Mouse (Mus musculus) forebrain, embryonic 10.5 days (tissue): ENCODE measurements around the gene Pacsin3. TPM values are rescaled to one million over a fixed set of nuclear protein-coding genes. Genes with fewer than 3 reads are reported as not detected.

Source experiments
- DNase-seq: peaks from one replicate; pipeline ENCODE4 v3.0.0-alpha.2; 2017; ENCODE audit warnings: low spot score; ENCODE audit errors: extremely low spot score
- H3K27ac ChIP-seq: fragments of 300-500 bp; sonication (generic); 2 replicates; pipeline ENCODE4 v1.5.1; 2016; ENCODE audit warnings: mild to moderate bottlenecking
- H3K27me3 ChIP-seq: fragments of 300-500 bp; sonication (generic); 2 replicates; pipeline ENCODE4 v1.6.1; 2016; ENCODE audit warnings: mild to moderate bottlenecking; ENCODE audit not compliant: poor library complexity, severe bottlenecking
- H3K36me3 ChIP-seq: fragments of 300-500 bp; sonication (generic); replicated peaks from 2 replicates; pipeline ENCODE4 v1.6.1; 2016; ENCODE audit warnings: mild to moderate bottlenecking, moderate library complexity
- H3K4me1 ChIP-seq: fragments of 300-500 bp; sonication (generic); 2 replicates; pipeline ENCODE4 v1.6.1; 2016
- H3K4me3 ChIP-seq: fragments of 300-500 bp; sonication (generic); 2 replicates; pipeline ENCODE4 v1.5.1; 2016; ENCODE audit warnings: mild to moderate bottlenecking, moderate library complexity
- H3K9me3 ChIP-seq: fragments of 300-500 bp; sonication (generic); 2 replicates; pipeline ENCODE4 v1.6.1; 2016; ENCODE audit warnings: mild to moderate bottlenecking, moderate library complexity
- WGBS: fragments of 180-500 bp; shearing (Covaris S2); methylation state at CpG from one replicate; pipeline ENCODE4 v1.1.7; 2016; 5-methylcytosine and 5-hydroxymethylcytosine counted together
- polyA plus RNA-seq: library from polyadenylated mRNA; unstranded; fragments of >200 nt; fragmentation: Nextera tagmentation; extraction: Ambion mirVana; gene quantifications from 2 replicates; pipeline ENCODE4 v1.2.1, GENCODE M21; 2016

Pacsin3 gene
- polyA plus RNA-seq, 1 experiment from 2014 or later = 40.1 TPM

GRCm38 (mm10) chr2:91295895-91296294 is 40.1 kb downstream of the Pacsin3 start:
- DNase-seq = no peak
- Histone ChIP-seq H3K36me3 (0 out of 2 replicates have a peak, but pooled peaks cover 4% of the 10 kb centered on the region), H3K9me3 (no peaks in the 10 kb centered on the region), H3K4me1 (peaks cover 14% of the 10 kb centered on the region), H3K27ac (no peak overlapping the region), H3K27me3 (no peaks in the 10 kb centered on the region), H3K4me3 (no peak overlapping the region)
- 93% methylated on average over 5 of the region's 5 CpGs for WGBS

- no peaks in the 10 kb centered on the region for H3K27me3 ChIP-seq
- no peak overlapping the region for H3K4me3 ChIP-seq
- peak overlapping the region; percentile 42 for H3K27ac ChIP-seq
- peaks cover 11% of the 10 kb centered on the region for H3K36me3 ChIP-seq
- 54% methylated on average over 3 of the region's 3 CpGs for WGBS
- no peak for DNase-seq
- peaks cover 8% of the 10 kb centered on the region for H3K4me1 ChIP-seq
- H3K9me3 ChIP-seq = no peaks in the 10 kb centered on the region
These were observed 43.4 kb downstream of the Pacsin3 start for GRCm38 (mm10) chr2:91299156-91299555.

GRCm38 (mm10) chr2:91300784-91301183 is 45.0 kb downstream of the Pacsin3 start:
- H3K27me3 ChIP-seq = no peaks in the 10 kb centered on the region
- H3K27ac ChIP-seq = no peak overlapping the region
- WGBS = 92% methylated on average over 2 of the region's 2 CpGs
- H3K9me3 ChIP-seq = no peaks in the 10 kb centered on the region
- peaks cover 8% of the 10 kb centered on the region for H3K4me1 ChIP-seq
- peaks cover 14% of the 10 kb centered on the region for H3K36me3 ChIP-seq
- DNase-seq = no peak
- H3K4me3 ChIP-seq = no peak overlapping the region

DNA sequence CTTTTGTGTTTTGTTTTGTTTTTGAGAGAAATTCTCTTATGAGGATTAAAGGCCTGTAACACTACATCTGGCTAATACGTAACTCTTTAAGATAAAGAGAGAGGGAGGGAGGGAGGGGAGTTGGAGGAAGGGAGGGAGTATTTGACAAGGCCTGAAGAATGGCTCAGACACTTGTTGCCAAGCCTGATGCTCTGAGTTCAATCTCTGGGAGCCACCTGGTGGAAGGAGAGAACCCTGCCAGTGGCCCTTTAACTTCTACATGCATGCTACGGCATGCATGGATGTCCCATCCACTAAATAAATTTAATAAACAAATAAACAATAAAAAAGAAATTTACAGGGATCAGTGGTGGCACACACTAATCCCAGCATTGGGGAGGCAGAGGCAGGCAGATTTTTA is 46.1 kb downstream of the Pacsin3 start:
- Histone ChIP-seq H3K9me3 (no peaks in the 10 kb centered on the region), H3K4me1 (peaks cover 8% of the 10 kb centered on the region), H3K4me3 (no peak overlapping the region), H3K27me3 (no peaks in the 10 kb centered on the region), H3K36me3 (peaks cover 14% of the 10 kb centered on the region), H3K27ac (no peak overlapping the region)
- DNase-seq = no peak
- WGBS = 88% methylated on average over 2 of the region's 2 CpGs

- no peak for DNase-seq
- no peak overlapping the region for H3K4me3 ChIP-seq
- 0 out of 2 replicates have a peak overlapping the region, but pooled peaks have one; percentile 11 for H3K27ac ChIP-seq
- H3K36me3 ChIP-seq = peaks cover 14% of the 10 kb centered on the region
- 83% methylated on average over 3 of the region's 3 CpGs for WGBS
- no peaks in the 10 kb centered on the region for H3K9me3 ChIP-seq
- H3K27me3 ChIP-seq = no peaks in the 10 kb centered on the region
- peaks cover 14% of the 10 kb centered on the region for H3K4me1 ChIP-seq
These were observed 47.1 kb downstream of the Pacsin3 start for GRCm38 (mm10) chr2:91302845-91303244.

DNA sequence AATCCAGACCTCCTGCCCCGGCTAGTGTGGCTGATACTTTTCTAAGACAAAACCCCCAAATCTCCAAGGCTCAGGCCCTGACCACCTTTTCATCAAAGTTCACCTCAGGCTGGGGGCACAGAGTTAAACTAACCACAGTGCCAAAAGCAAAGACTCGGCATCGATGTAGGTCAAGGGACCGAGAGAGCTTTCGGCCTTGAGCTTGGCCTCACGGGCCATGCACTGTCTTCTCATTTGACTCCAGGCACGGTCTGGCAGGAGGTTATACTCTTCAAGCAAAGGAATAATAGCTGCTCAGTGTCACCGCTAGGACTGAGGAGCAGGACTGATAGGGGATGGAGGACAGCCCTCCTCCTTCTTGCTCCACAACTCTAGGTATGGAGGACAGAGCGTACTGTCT is 50.2 kb downstream of the Pacsin3 start:
- no peak overlapping the region for H3K27ac ChIP-seq
- H3K4me1 ChIP-seq = peaks cover 20% of the 10 kb centered on the region
- H3K4me3 ChIP-seq = no peak overlapping the region
- H3K9me3 ChIP-seq = no peaks in the 10 kb centered on the region
- 91% methylated on average over 9 of the region's 9 CpGs for WGBS
- peaks cover 14% of the 10 kb centered on the region for H3K36me3 ChIP-seq
- no peak for DNase-seq
- no peaks in the 10 kb centered on the region for H3K27me3 ChIP-seq

- H3K27me3 ChIP-seq = no peaks in the 10 kb centered on the region
- H3K4me3 ChIP-seq = no peak overlapping the region
- no peak for DNase-seq
- H3K36me3 ChIP-seq = peaks cover 14% of the 10 kb centered on the region
- no peak overlapping the region for H3K27ac ChIP-seq
- no peaks in the 10 kb centered on the region for H3K9me3 ChIP-seq
- peaks cover 20% of the 10 kb centered on the region for H3K4me1 ChIP-seq
These were observed 50.8 kb downstream of the Pacsin3 start for GRCm38 (mm10) chr2:91306589-91306988.

DNA sequence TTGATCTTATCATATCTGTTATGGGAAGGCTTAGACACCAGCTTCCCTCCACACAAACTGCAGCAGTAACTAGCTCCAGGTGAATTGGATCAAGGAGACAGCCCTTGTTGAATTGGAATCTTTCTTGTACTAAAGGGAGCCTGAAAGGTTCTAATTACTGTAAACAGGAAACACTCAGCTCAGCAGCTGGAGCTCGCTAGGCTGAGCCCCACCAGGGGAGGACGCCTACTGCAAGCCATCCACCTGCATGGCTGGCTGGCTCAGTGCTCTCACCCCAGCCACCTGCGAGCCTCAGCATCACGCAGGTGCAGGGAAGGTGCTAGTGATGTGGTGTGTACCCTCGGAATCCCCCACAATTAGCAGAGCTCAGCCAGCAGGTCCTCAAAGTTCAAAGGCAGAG is 52.9 kb downstream of the Pacsin3 start:
- no peak overlapping the region for H3K27ac ChIP-seq
- no peaks in the 10 kb centered on the region for H3K9me3 ChIP-seq
- 45% methylated on average over 5 of the region's 5 CpGs for WGBS
- peaks cover 10% of the 10 kb centered on the region for H3K36me3 ChIP-seq
- peaks cover 41% of the 10 kb centered on the region for H3K4me1 ChIP-seq
- no peak for DNase-seq
- H3K4me3 ChIP-seq = no peak overlapping the region
- no peaks in the 10 kb centered on the region for H3K27me3 ChIP-seq

DNA sequence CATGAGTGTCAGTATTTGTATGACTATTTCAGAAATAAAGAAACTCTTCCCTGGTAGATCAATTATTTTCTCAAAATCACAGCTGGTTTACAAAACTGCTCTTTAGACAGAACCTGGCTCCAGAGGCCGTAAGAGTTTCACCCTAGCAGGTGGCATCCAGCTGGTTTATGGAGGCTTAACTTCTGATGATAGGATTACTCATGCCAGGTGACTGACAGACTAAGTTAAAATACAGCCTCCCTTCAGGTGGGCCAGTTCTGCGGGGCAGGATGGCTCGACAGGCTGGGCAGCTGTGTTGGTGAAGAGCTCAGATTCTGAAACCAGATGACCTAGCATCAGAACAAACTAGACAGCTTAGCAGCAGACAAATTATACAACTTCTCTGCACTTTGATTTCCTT is 53.8 kb downstream of the Pacsin3 start:
- Histone ChIP-seq H3K4me3 (no peak overlapping the region), H3K27ac (no peak overlapping the region), H3K36me3 (peaks cover 2% of the 10 kb centered on the region; the same call in 1 of the 2 replicates), H3K27me3 (no peaks in the 10 kb centered on the region), H3K4me1 (peaks cover 41% of the 10 kb centered on the region), H3K9me3 (no peaks in the 10 kb centered on the region)
- no peak for DNase-seq
- 69% methylated on average over 3 of the region's 3 CpGs for WGBS

- H3K27ac ChIP-seq = peak overlapping the region; percentile 74
- no peaks in the 10 kb centered on the region for H3K27me3 ChIP-seq
- H3K9me3 ChIP-seq = no peaks in the 10 kb centered on the region
- 52% methylated on average over 10 of the region's 10 CpGs for WGBS
- peaks cover 40% of the 10 kb centered on the region for H3K4me1 ChIP-seq
- peaks cover 11% of the 10 kb centered on the region for H3K36me3 ChIP-seq
- H3K4me3 ChIP-seq = no peak overlapping the region
- DNase-seq = no peak
These were observed 57.0 kb downstream of the Pacsin3 start for GRCm38 (mm10) chr2:91312578-91313311.

DNA sequence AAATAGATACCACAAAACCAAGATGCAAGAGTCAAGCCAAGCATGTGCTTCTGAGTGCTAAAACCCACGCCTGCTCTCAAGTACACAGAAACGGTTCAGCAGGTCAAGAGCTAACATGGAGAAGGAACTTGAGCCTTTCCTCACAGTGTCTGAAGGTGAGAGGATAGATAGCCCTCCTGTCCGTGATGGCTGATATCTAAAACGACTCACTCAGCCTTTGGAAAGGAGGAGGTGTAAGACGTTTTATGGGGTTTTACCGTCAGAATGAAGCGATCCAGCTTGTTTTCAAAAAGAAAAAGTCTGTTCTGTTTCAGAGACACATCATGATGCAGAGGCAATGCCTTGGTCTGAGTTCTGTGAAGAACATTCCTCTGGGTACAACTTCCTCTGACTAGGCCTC is 58.4 kb downstream of the Pacsin3 start:
- WGBS = 92% methylated on average over 7 of the region's 7 CpGs
- Histone ChIP-seq H3K9me3 (no peaks in the 10 kb centered on the region), H3K27ac (no peak overlapping the region), H3K27me3 (no peaks in the 10 kb centered on the region), H3K4me1 (peaks cover 30% of the 10 kb centered on the region), H3K36me3 (peaks cover 11% of the 10 kb centered on the region), H3K4me3 (no peak overlapping the region)
- no peak for DNase-seq
